Mouse (Mus musculus): ENCODE data around the gene Casc3. TPM values are rescaled to one million over a fixed set of nuclear protein-coding genes. Genes with fewer than 3 reads are reported as not detected.

Casc3 gene
- polyA plus RNA-seq (2015; fragmentation: Nextera tagmentation; extraction: Ambion mirVana): 49.4 and 54.2 TPM in 2 replicates

DNA sequence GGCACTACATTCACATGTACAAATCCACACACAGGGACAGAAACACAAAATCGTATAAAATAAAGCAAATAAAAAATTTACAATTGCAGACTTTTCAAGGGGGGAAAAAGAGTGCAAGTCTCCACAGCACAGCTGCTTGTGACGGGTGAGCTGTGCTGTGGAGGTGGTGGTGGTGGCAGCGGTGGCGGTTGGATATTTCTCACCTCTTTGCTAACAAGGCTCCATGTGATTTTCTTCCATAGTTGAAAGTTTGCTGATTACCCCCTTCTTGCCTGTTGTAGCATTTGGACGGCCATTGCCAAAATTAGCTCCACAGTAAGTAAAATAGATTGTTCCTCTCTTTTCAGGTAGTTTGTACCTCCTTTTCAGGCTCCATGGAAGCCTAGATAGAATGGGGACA lies at the start of gene Casc3:
Gene Casc3 (plus strand): TSS at position 301 of the 400 bp plus-strand sequence.
- Histone ChIP-seq H3K9me3 (no peaks in the 10 kb centered on the region), H3K4me2 (no peak within 1 kb of the TSS), H3K4me3 (no peak within 1 kb of the TSS), H3K4me1 (replicated peaks) (peaks cover 6% of the 10 kb centered on the region; the same call in 1 of the 2 replicates), H3K36me3 (peaks cover 76% of the 10 kb centered on the region), H3K27ac (replicated peaks) (no peak within 1 kb of the TSS), H3K9ac (no peak within 1 kb of the TSS), H3K27me3 (no peaks in the 10 kb centered on the region)
- WGBS: 94% methylated on average over 5 of the region's 5 CpGs
- ATAC-seq (ENCODE audit: low FRiP score, low read depth): no peak

DNA sequence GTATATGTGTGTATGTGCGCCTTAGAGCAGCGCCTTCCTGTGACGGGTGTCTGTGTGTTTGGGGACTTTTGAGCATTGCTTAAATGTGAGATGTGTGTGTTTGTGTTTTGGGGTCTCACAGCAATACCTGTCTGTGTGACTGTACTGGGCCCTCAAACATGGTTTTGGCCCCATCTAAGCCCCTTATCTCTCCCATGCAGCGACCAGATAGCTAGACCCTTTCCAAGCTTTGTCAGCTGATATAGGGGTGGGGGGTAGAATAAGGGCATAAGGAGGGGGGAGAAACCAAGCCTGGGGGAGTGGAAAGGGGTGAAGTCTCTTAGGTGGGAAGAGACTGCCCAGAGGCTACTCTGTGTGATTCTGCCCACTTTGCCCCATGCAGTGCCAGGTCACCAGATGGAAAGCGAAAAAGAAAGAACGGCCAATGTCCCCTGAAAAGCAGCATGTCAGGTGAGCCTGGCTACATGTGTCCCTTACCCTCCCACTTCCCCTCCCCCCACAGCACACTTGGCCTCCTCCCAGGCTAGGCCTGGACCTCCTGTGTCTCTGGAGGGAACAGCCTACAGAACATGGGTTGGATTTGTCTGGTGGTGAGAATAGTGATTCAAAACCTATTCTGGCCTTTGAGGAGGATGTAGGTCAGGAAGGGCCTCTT lies 48.9 kb upstream of the Casc3 start:
- H3K9ac ChIP-seq: no peak overlapping the region
- ATAC-seq (ENCODE audit: low FRiP score, low read depth): no peak
- H3K9me3 ChIP-seq: no peaks in the 10 kb centered on the region
- peaks cover 42% of the 10 kb centered on the region for H3K4me1 ChIP-seq (replicated peaks)
- H3K27me3 ChIP-seq: no peaks in the 10 kb centered on the region
- H3K27ac ChIP-seq (replicated peaks): no peak overlapping the region
- 85% methylated on average over 6 of the region's 6 CpGs for WGBS
- peaks cover 62% of the 10 kb centered on the region for H3K36me3 ChIP-seq
- H3K4me3 ChIP-seq: no peak overlapping the region
- no peak overlapping the region for H3K4me2 ChIP-seq

DNA sequence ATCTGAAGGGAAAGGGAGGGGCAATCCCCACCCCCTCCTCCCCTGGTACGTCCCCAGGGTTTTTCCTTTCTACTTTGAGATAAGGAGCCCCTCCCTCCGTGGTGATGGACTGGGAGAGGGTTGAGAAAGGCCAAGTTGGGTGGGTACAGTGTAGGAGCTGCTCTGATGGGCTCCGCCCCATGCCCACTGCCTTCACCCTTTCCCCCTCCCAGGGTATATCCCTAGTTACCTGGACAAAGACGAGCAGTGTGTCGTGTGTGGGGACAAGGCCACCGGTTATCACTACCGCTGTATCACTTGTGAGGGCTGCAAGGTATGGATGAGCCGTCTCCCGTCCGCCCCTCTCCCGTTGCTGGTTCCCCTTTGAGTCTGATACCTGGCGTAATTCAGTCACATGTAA lies 48.0 kb upstream of the Casc3 start:
- WGBS: 95% methylated on average over 12 of the region's 12 CpGs
- ATAC-seq (ENCODE audit: low FRiP score, low read depth): no peak
- no peak overlapping the region for H3K27ac ChIP-seq (replicated peaks)

DNA sequence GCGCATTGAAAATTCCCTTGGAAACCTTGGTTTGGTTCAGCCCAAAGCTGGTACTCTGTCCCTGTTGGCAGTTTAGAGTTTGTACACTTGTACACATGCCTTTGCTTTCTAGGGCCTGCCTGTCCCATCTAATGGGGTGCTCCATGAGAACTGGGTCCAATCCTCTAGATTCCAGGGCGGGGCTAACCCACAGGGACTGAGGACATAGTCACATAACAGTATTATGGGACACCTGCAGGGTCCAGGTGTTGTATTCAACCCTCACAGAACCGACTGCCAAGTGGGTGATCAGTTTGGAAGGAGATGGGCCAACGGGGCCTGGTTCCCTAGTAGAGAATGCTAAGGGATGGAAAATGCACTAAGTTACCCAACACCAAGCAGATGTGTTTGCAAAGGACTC lies 42.8 kb upstream of the Casc3 start:
- WGBS: 93% methylated on average over 4 of the region's 4 CpGs
- ATAC-seq (ENCODE audit: low FRiP score, low read depth): no peak
- Histone ChIP-seq H3K9ac (no peak overlapping the region), H3K36me3 (peaks cover 69% of the 10 kb centered on the region), H3K4me1 (replicated peaks) (peaks cover 23% of the 10 kb centered on the region), H3K9me3 (no peaks in the 10 kb centered on the region), H3K4me3 (no peak overlapping the region), H3K4me2 (no peak overlapping the region), H3K27me3 (no peaks in the 10 kb centered on the region), H3K27ac (replicated peaks) (no peak overlapping the region)

More for the DNA sequence above, 48.0 kb upstream of the Casc3 start:
- no peaks in the 10 kb centered on the region for H3K9me3 ChIP-seq
- no peaks in the 10 kb centered on the region for H3K27me3 ChIP-seq
- H3K9ac ChIP-seq: no peak overlapping the region
- peaks cover 69% of the 10 kb centered on the region for H3K36me3 ChIP-seq
- H3K4me2 ChIP-seq: no peak overlapping the region
- H3K4me3 ChIP-seq: no peak overlapping the region
- H3K4me1 ChIP-seq (replicated peaks): peaks cover 33% of the 10 kb centered on the region

DNA sequence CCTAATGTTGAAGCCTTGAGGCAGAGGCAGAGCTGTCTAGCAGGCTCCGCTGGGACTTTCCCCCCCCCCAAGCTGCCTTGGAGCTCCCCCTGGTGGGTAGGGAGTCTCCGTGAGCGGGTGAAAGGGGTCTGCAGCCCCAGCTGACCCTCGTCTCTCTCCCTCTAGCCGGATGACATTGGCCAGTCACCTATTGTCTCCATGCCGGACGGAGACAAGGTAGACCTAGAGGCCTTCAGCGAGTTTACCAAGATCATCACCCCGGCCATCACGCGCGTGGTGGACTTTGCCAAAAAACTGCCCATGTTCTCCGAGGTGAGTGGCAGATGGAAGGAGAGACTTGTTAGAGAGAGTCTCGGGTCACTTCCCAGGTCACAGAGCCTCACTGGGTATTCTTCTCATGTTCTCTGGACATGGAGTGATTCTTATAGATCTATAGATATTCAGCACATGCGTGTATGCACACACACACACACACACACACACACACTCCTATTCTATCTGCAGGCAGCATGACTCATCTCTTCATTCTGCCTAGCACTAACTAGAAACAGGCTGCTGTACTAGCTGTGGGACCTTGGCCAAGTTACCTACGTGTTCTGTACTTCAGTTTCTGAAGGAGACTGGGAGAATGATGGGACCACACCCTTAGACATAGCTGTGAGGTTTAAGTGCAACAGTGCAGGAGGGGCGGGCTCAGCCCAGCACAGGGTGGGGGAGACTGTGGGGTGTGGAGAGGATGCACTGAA lies 41.8 kb upstream of the Casc3 start:
- no peaks in the 10 kb centered on the region for H3K27me3 ChIP-seq
- H3K4me1 ChIP-seq (replicated peaks): peaks cover 33% of the 10 kb centered on the region
- H3K27ac ChIP-seq (replicated peaks): no peak overlapping the region
- no peak for ATAC-seq (ENCODE audit: low FRiP score, low read depth)
- H3K4me3 ChIP-seq: no peak overlapping the region
- WGBS: 65% methylated on average over 17 of the region's 17 CpGs
- peaks cover 60% of the 10 kb centered on the region for H3K36me3 ChIP-seq
- no peaks in the 10 kb centered on the region for H3K9me3 ChIP-seq
- H3K9ac ChIP-seq: no peak overlapping the region
- H3K4me2 ChIP-seq: no peak overlapping the region

DNA sequence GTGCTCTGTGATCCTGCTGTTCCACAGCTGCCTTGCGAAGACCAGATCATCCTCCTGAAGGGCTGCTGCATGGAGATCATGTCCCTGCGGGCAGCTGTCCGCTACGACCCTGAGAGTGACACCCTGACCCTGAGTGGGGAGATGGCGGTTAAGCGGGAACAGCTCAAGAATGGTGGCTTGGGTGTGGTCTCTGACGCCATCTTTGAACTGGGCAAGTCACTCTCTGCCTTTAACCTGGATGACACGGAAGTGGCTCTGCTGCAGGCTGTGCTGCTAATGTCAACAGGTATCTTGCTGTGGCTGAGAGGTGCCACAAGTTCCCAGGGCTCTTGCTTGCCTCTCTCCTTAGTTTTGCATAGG lies 41.2 kb upstream of the Casc3 start:
- H3K4me2 ChIP-seq: no peak overlapping the region
- H3K27me3 ChIP-seq: no peaks in the 10 kb centered on the region
- no peak for ATAC-seq (ENCODE audit: low FRiP score, low read depth)
- H3K4me1 ChIP-seq (replicated peaks): peaks cover 39% of the 10 kb centered on the region
- no peak overlapping the region for H3K9ac ChIP-seq
- 85% methylated on average over 8 of the region's 8 CpGs for WGBS
- H3K36me3 ChIP-seq: peaks cover 58% of the 10 kb centered on the region
- H3K27ac ChIP-seq (replicated peaks): no peak overlapping the region
- H3K9me3 ChIP-seq: no peaks in the 10 kb centered on the region
- no peak overlapping the region for H3K4me3 ChIP-seq

DNA sequence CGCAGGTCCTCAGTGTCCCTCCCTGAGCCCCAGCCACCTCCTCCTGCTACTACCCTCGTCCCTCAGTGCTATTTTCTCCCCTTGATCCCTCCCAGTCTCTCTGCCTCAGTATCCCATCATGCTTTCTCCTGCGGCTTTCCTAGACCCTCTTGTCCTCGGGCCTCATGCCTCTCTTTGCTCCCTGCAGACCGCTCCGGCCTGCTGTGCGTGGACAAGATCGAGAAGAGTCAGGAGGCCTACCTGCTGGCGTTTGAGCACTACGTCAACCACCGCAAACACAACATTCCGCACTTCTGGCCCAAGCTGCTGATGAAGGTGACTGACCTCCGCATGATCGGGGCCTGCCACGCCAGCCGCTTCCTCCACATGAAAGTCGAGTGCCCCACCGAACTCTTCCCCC lies 40.6 kb upstream of the Casc3 start:
- Histone ChIP-seq H3K27me3 (no peaks in the 10 kb centered on the region), H3K36me3 (peaks cover 58% of the 10 kb centered on the region), H3K9me3 (no peaks in the 10 kb centered on the region), H3K4me3 (no peak overlapping the region), H3K4me2 (no peak overlapping the region), H3K4me1 (replicated peaks) (peaks cover 44% of the 10 kb centered on the region), H3K9ac (no peak overlapping the region), H3K27ac (replicated peaks) (0 out of 2 replicates have a peak overlapping the region, but pooled peaks have one; percentile 10)
- WGBS: 84% methylated on average over 18 of the region's 18 CpGs
- no peak for ATAC-seq (ENCODE audit: low FRiP score, low read depth)

DNA sequence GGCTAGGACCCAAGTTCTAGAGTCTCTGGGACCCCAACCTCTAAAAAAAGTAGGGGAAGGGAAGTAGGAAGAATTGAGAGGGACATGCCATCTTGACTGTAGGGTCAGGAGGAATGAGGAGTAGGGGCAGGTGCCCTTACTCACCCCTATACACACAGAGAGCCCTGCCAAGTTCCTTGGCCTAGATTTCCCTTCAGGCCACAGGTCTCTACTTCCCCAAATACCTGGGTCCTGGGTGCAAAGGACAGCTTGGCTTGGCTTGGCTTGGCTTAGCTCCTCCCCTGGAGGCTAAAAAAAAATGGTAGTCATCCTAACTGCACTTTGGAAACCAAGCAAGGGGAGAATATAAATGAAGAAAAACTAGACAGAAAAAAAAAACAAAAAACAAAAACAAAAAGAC lies 40.0 kb upstream of the Casc3 start:
- ATAC-seq (ENCODE audit: low FRiP score, low read depth): no peak
- Histone ChIP-seq H3K36me3 (peaks cover 63% of the 10 kb centered on the region), H3K9me3 (no peaks in the 10 kb centered on the region), H3K27me3 (no peaks in the 10 kb centered on the region), H3K4me3 (no peak overlapping the region), H3K4me1 (replicated peaks) (peaks cover 44% of the 10 kb centered on the region), H3K27ac (replicated peaks) (peak overlapping the region; percentile 71; the same call in 1 of the 2 replicates), H3K4me2 (no peak overlapping the region), H3K9ac (no peak overlapping the region)

DNA sequence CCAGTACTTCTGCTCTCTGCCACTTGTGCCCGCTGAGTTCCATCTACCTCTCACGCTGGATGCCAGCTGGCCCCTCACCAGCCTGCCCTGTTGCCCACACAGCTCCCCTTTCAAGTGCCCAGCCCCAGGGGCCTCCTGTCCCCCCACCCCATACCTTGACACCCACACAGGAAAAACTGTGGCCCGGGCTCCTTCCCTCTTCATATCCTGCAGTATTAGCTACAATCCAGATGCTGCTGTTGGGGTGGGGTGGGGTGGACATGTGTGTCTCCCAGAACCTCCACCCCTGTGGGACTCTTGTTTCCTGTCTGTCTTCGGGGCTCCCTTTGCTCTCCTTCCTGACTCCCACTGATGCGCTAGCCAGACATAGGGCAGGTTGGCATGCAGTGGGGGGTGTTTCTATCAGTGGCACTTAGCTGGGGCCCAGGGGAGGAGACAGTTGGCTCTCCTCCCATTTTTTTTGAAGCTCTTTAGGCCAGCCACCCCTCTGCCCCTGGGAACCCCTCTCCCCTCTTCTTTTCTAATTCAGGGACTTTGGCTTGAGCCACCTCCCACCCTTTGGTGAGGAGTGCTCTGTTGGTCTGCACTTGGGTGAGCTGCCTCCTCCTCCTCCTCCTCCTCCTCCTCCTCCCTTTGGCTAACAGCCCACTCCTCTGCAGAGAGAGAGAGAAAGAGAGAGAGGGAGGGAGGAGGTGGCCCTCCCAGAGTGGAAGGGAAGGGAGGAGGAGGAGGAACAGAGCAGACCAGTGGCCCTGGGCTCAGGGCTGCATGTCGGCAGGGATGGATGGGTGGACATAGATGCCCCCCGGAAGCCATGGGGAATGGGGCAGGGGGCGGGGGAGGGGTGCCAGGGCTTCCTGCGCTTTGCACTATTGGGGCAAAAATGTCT lies 39.0 kb upstream of the Casc3 start:
- no peak for ATAC-seq (ENCODE audit: low FRiP score, low read depth)
- Histone ChIP-seq H3K9ac (no peak overlapping the region), H3K4me3 (no peak overlapping the region), H3K4me1 (replicated peaks) (peaks cover 44% of the 10 kb centered on the region), H3K36me3 (peaks cover 62% of the 10 kb centered on the region), H3K4me2 (no peak overlapping the region), H3K27ac (replicated peaks) (peak overlapping the region; percentile 71), H3K9me3 (no peaks in the 10 kb centered on the region), H3K27me3 (no peaks in the 10 kb centered on the region)
- 26% methylated on average over 9 of the region's 9 CpGs for WGBS

DNA sequence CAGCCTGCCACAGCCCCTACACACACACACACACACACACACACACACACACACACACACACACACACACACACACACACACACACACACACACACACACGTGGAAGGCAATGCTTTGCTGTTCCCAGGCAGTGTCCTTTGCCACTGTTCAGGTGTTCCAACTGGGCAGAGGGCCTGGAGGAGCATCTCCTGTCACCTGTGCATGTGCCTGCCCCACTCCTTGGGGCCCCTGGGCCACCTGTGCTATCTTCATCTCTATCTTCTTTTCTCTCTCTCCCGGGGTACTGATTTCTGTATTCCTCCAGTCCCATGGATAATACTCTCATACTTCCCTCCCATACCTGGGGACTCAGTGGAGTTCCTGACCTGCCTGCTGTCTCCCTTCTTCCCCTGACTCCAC lies 38.4 kb upstream of the Casc3 start:
- H3K4me3 ChIP-seq: no peak overlapping the region
- peak overlapping the region; percentile 71; the same call in 1 of the 2 replicates for H3K27ac ChIP-seq (replicated peaks)
- no peak overlapping the region for H3K4me2 ChIP-seq
- peaks cover 44% of the 10 kb centered on the region for H3K4me1 ChIP-seq (replicated peaks)
- no peak for ATAC-seq (ENCODE audit: low FRiP score, low read depth)
- peaks cover 57% of the 10 kb centered on the region for H3K36me3 ChIP-seq
- no peaks in the 10 kb centered on the region for H3K27me3 ChIP-seq
- H3K9me3 ChIP-seq: no peaks in the 10 kb centered on the region
- 38% methylated on average over 2 of the region's 2 CpGs for WGBS
- no peak overlapping the region for H3K9ac ChIP-seq

DNA sequence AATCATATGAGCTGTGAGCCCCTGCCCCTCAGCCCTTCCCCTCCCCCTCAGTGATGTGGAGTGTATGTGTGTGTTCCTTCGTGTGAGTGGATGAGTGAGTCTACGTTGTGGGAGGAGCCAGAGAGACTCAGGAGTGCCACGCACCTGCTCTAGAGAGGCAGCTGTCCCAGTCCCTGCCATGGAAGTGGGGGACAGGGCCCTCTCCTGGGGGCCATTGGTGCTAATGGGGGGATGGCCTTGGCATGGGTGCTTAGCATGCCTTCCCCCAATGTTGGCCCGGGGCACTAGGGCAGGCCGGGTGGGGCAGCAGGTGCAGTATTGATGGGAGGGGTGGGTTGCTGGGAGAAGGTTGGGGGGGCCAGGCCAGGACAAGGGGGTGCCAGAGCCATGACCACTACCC lies 37.9 kb upstream of the Casc3 start:
- peak; percentile 6; the same call in 1 of the 2 replicates for ATAC-seq (ENCODE audit: low FRiP score, low read depth)
- 44% methylated on average over 5 of the region's 5 CpGs for WGBS

DNA sequence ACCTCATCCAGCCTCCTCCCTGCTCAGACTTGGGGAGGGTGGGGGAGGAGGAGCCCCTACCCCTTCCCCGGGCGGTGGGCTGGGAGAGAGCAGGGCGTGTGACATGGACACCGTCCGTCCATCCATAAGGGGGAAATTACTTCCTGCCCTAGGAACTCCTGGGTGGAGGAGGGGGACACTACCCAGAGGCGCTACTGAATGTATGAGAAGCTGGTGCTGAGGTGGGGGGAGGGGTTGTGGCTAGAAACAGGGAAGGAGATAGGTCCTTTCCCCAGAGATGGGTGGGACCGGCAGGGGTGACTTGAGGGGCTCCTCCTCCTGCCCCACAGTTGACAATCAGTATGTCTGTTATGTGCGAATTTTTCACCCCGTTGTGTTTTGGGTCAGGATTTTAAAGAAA lies 37.4 kb upstream of the Casc3 start:
- 21% methylated on average over 9 of the region's 9 CpGs for WGBS
- H3K4me1 ChIP-seq (replicated peaks): peaks cover 48% of the 10 kb centered on the region
- ATAC-seq (ENCODE audit: low FRiP score, low read depth): peak; percentile 2; the same call in 1 of the 2 replicates
- H3K9me3 ChIP-seq: no peaks in the 10 kb centered on the region
- H3K4me3 ChIP-seq: no peak overlapping the region
- no peak overlapping the region for H3K9ac ChIP-seq
- peak overlapping the region; percentile 71 for H3K27ac ChIP-seq (replicated peaks)
- no peak overlapping the region for H3K4me2 ChIP-seq
- H3K27me3 ChIP-seq: no peaks in the 10 kb centered on the region
- H3K36me3 ChIP-seq: peaks cover 48% of the 10 kb centered on the region

More for the DNA sequence above, 37.9 kb upstream of the Casc3 start:
- Histone ChIP-seq H3K4me3 (no peak overlapping the region), H3K4me2 (no peak overlapping the region), H3K27ac (replicated peaks) (peak overlapping the region; percentile 71), H3K9ac (no peak overlapping the region), H3K9me3 (no peaks in the 10 kb centered on the region), H3K36me3 (peaks cover 52% of the 10 kb centered on the region), H3K27me3 (no peaks in the 10 kb centered on the region), H3K4me1 (replicated peaks) (peaks cover 44% of the 10 kb centered on the region)
